Mouse (Mus musculus): Measurements from ENCODE around the gene En1.

Gene En1

GRCm38 (mm10) chr1:120600516-120601252, 1.5 kb upstream of the En1 start:
- no peak for DNase-seq

GRCm38 (mm10) chr1:120601253-120601836, 873 bp upstream of the En1 start:
- DNase-seq, result no peak

GRCm38 (mm10) chr1:120602876-120603655, 848 bp downstream of the En1 start:
- DNase-seq, result no peak

- DNase-seq, result no peak
These were observed 1.4 kb downstream of the En1 start for GRCm38 (mm10) chr1:120603656-120604051.

GRCm38 (mm10) chr1:120604431-120605142, 2.4 kb downstream of the En1 start:
- DNase-seq, result no peak

GRCm38 (mm10) chr1:120605143-120605435, 2.9 kb downstream of the En1 start:
- DNase-seq, result no peak

- DNase-seq, result no peak
These were observed 3.5 kb downstream of the En1 start for GRCm38 (mm10) chr1:120605521-120606310.

- no peak for DNase-seq
These were observed 4.7 kb downstream of the En1 start for GRCm38 (mm10) chr1:120606641-120607575.

GRCm38 (mm10) chr1:120607576-120608400, 5.6 kb downstream of the En1 start:
- DNase-seq, result no peak

- no peak for DNase-seq
These were observed 6.2 kb downstream of the En1 start for GRCm38 (mm10) chr1:120608461-120608860.

- DNase-seq, result no peak
These were observed 7.4 kb downstream of the En1 start for GRCm38 (mm10) chr1:120609611-120610010.

GRCm38 (mm10) chr1:120613461-120614306, 11.5 kb downstream of the En1 start:
- DNase-seq, result no peak

GRCm38 (mm10) chr1:120614307-120615100, 12.3 kb downstream of the En1 start:
- no peak for DNase-seq

GRCm38 (mm10) chr1:120615521-120615920, 13.3 kb downstream of the En1 start:
- no peak for DNase-seq

GRCm38 (mm10) chr1:120615927-120616326, 13.7 kb downstream of the En1 start:
- DNase-seq, result no peak

GRCm38 (mm10) chr1:120621383-120621782, 19.2 kb downstream of the En1 start:
- DNase-seq, result no peak

- no peak for DNase-seq
These were observed 24.9 kb downstream of the En1 start for GRCm38 (mm10) chr1:120626930-120627621.

- DNase-seq, result no peak
These were observed 25.4 kb downstream of the En1 start for GRCm38 (mm10) chr1:120627622-120628001.
